Mouse (Mus musculus) limb, embryonic 13.5 days (tissue): ENCODE measurements around the gene Sv2c. TPM values are rescaled to one million over a fixed set of nuclear protein-coding genes. Genes with fewer than 3 reads are reported as not detected.
A peak's percentile ranks its signal among the peaks of the same experiment; 100 is the strongest.
"Not testable (repeated sequence)": the region's sequence is repeated elsewhere in the genome, so short reads cannot be mapped to it uniquely, and the experiment has no call there.

Experiments
- ATAC-seq: fragments of 200-750 bp; cut with Nextera tagmentation; 2 replicates; pipeline ENCODE4 v1.8.0; 2017; ENCODE audit warnings: low read depth, moderate number of reproducible peaks, moderate TSS enrichment; ENCODE audit not compliant: low FRiP score
- H3K27ac ChIP-seq: fragments of 300-500 bp; sonication (generic); 2 replicates; pipeline ENCODE4 v1.5.1; 2015; ENCODE audit warnings: inconsistent platforms, mild to moderate bottlenecking, moderate library complexity
- H3K27me3 ChIP-seq: fragments of 300-500 bp; sonication (generic); 2 replicates; pipeline ENCODE4 v1.6.1; 2015; ENCODE audit warnings: mild to moderate bottlenecking, inconsistent platforms
- H3K36me3 ChIP-seq: fragments of 300-500 bp; sonication (generic); 2 replicates; pipeline ENCODE4 v1.6.1; 2015; ENCODE audit warnings: inconsistent platforms, mild to moderate bottlenecking, moderate library complexity
- H3K4me1 ChIP-seq: fragments of 300-500 bp; sonication (generic); 2 replicates; pipeline ENCODE4 v1.6.1; 2015; ENCODE audit warnings: inconsistent platforms
- H3K4me2 ChIP-seq: fragments of 300-500 bp; sonication (generic); replicated peaks from 2 replicates; pipeline ENCODE4 v1.6.1; 2015; ENCODE audit warnings: inconsistent platforms, mild to moderate bottlenecking, moderate library complexity
- H3K4me3 ChIP-seq: fragments of 300-500 bp; sonication (generic); 2 replicates; pipeline ENCODE4 v1.5.1; 2015; ENCODE audit warnings: moderate library complexity, mild to moderate bottlenecking, inconsistent platforms
- H3K9ac ChIP-seq: fragments of 300-500 bp; sonication (generic); 2 replicates; pipeline ENCODE4 v1.6.1; 2015; ENCODE audit warnings: mild to moderate bottlenecking, inconsistent platforms
- H3K9me3 ChIP-seq: fragments of 300-500 bp; sonication (generic); 2 replicates; pipeline ENCODE4 v1.6.1; 2016; ENCODE audit warnings: inconsistent platforms
- WGBS: fragments of 180-500 bp; shearing (Covaris S2); methylation state at CpG from one replicate; pipeline ENCODE4 v1.1.7; 2015; 5-methylcytosine and 5-hydroxymethylcytosine counted together
- polyA plus RNA-seq: library from polyadenylated mRNA; unstranded; fragments of >200 nt; fragmentation: Nextera tagmentation; extraction: Ambion mirVana; gene quantifications from 2 replicates; pipeline ENCODE4 v1.2.1, GENCODE M21; 2015

Gene Sv2c
- polyA plus RNA-seq, 1 experiment from 2014 or later: 1.9 TPM

DNA sequence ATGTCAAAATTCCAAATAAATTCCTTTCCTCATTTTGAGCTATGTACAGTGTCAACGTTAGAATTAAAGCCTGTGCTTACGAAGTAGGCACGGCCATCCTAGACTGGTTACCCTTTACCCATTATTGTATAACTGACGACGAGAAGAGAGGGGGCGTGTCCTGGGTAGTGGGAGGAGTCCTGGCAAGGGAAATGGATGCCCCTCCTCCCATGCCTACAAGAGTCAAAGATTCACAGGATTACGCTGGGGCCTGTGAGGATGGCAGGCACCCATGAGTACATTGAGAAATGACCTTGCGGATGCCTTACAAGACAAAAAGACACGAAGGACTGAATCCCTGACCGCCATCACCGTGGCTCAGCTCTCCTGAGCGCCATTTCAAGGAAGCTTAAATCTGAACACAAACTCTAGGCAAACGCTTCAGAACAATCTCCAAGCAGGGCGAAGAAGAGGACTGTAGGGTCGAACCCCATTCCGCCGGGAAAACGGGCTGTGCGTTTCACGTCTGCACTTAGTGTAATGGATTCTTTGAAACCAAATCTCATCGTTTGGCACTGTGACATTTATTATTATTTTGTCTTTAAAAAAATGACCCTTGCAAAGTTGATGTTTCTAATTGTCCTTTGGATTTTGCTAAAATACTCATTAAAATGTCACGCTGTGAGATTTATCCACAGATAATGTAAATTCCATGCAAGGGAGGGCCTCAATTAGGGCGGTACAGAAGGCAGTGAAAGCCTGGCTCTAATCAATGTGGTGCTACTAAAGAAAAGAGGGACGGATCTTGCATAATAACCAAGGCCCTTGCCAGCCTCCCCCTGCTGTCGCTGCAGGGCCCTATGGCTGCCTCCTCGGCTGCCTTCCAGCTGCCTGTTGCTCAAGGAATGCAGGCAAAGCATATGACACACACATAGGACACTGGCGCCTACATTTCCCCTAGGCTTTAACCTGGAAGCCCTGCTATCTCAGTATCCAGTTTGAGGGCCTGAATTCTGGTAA is 137.4 kb downstream of the Sv2c start:
- ATAC-seq: no peak
- WGBS: 60% methylated on average over 27 of the region's 27 CpGs
- no peak overlapping the region for H3K9ac ChIP-seq
- no peaks in the 10 kb centered on the region for H3K9me3 ChIP-seq
- H3K4me2 ChIP-seq: no peak overlapping the region
- H3K4me3 ChIP-seq: no peak overlapping the region
- H3K27ac ChIP-seq: no peak overlapping the region
- peaks cover 29% of the 10 kb centered on the region for H3K4me1 ChIP-seq
- no peaks in the 10 kb centered on the region for H3K36me3 ChIP-seq
- no peaks in the 10 kb centered on the region for H3K27me3 ChIP-seq

GRCm38 (mm10) chr13:95988181-95988580 is 144.2 kb downstream of the Sv2c start:
- Histone ChIP-seq H3K9ac (no peak overlapping the region), H3K27ac (no peak overlapping the region), H3K4me1 (peaks cover 8% of the 10 kb centered on the region; the same call in 1 of the 2 replicates), H3K27me3 (no peaks in the 10 kb centered on the region), H3K9me3 (no peaks in the 10 kb centered on the region), H3K4me2 (no peak overlapping the region), H3K4me3 (no peak overlapping the region), H3K36me3 (no peaks in the 10 kb centered on the region)
- 82% methylated on average over 9 of the region's 9 CpGs for WGBS
- no peak for ATAC-seq

DNA sequence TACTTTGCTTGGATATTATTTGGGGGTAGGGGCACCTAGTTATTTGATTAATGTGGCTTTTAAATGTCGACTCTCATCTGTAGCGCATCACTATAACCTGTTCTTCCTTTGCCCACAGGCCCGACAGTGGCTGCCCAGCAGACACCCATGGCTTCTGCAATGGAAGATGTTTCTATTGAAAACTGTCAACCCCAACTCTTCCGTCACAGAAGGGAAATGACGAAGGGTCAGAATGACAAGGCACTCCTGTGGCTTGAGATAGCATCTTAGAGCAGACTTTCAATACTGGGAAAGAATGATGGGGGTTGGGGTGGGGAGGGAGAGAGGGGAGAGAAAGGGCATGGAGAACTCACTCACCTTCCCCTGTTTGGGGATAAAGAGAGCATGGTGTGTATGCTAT is 145.2 kb downstream of the Sv2c start:
- Histone ChIP-seq H3K4me2 (no peak overlapping the region), H3K27me3 (no peaks in the 10 kb centered on the region), H3K27ac (no peak overlapping the region), H3K36me3 (no peaks in the 10 kb centered on the region), H3K9ac (no peak overlapping the region), H3K9me3 (no peaks in the 10 kb centered on the region), H3K4me3 (no peak overlapping the region), H3K4me1 (peaks cover 8% of the 10 kb centered on the region; the same call in 1 of the 2 replicates)
- no peak for ATAC-seq
- 76% methylated on average over 5 of the region's 5 CpGs for WGBS

DNA sequence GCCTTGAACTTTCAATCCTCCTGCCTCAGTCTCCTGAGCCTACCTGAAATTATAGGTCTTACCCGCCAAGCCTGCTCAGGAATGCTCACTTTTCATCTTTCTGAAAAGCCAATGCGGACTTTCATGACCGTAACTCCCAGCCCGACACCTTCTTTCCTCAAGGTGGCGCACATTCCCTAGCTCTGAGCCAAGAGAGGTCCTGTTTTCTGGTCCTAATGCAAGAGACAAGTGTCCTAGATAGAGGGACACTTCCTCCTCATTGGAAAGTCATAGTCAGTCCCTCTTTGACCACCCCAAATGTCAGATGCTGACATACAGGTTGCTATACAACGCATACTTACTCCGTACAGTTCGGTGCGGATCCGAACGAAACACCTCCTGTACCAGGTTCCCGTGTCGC is 146.0 kb downstream of the Sv2c start:
- 68% methylated on average over 13 of the region's 13 CpGs for WGBS
- ATAC-seq: no peak
- Histone ChIP-seq H3K4me3 (no peak overlapping the region), H3K27me3 (no peaks in the 10 kb centered on the region), H3K4me2 (no peak overlapping the region), H3K9ac (no peak overlapping the region), H3K4me1 (peaks cover 5% of the 10 kb centered on the region; the same call in 1 of the 2 replicates), H3K27ac (no peak overlapping the region), H3K36me3 (no peaks in the 10 kb centered on the region), H3K9me3 (no peaks in the 10 kb centered on the region)

GRCm38 (mm10) chr13:95975225-95975624 is 157.2 kb downstream of the Sv2c start:
- Histone ChIP-seq H3K9ac (no peak overlapping the region), H3K27me3 (no peaks in the 10 kb centered on the region), H3K4me2 (no peak overlapping the region), H3K27ac (no peak overlapping the region), H3K4me1 (no peaks in the 10 kb centered on the region), H3K36me3 (no peaks in the 10 kb centered on the region), H3K4me3 (no peak overlapping the region), H3K9me3 (no peaks in the 10 kb centered on the region)
- no peak for ATAC-seq
- 74% methylated on average over 10 of the region's 10 CpGs for WGBS

DNA sequence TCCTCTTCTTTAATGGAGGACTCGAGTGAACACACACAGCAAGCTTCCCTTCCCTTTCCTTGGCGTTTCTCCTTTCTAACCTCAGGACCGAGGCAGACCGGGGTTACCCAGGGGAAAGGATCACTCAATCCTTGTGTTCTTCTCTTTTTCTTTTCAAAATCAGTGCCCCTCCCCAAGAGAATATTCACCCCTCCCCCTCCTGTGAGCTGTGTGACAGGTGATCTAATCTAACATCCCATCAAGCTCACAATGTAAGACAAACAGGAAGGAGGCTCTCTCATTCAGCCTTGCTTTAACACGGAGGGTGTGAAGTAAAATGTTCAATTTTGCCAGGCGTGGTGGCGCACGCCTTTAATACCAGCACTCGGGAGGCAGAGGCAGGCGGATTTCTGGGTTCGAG is 158.3 kb downstream of the Sv2c start:
- H3K4me1 ChIP-seq: no peaks in the 10 kb centered on the region
- H3K36me3 ChIP-seq: no peaks in the 10 kb centered on the region
- no peak overlapping the region for H3K4me3 ChIP-seq
- WGBS: 90% methylated on average over 11 of the region's 11 CpGs
- no peak overlapping the region for H3K9ac ChIP-seq
- no peak overlapping the region for H3K27ac ChIP-seq
- H3K9me3 ChIP-seq: no peaks in the 10 kb centered on the region
- no peak overlapping the region for H3K4me2 ChIP-seq
- no peaks in the 10 kb centered on the region for H3K27me3 ChIP-seq
- no peak for ATAC-seq

- Histone ChIP-seq H3K4me3 (no peak overlapping the region), H3K9ac (no peak overlapping the region), H3K4me2 (no peak overlapping the region), H3K27me3 (no peaks in the 10 kb centered on the region), H3K9me3 (no peaks in the 10 kb centered on the region), H3K4me1 (no peaks in the 10 kb centered on the region), H3K36me3 (no peaks in the 10 kb centered on the region), H3K27ac (no peak overlapping the region)
- 55% methylated on average over 11 of the region's 11 CpGs for WGBS
- ATAC-seq: peak; percentile 79
These were observed 158.9 kb downstream of the Sv2c start for GRCm38 (mm10) chr13:95973368-95973958.

DNA sequence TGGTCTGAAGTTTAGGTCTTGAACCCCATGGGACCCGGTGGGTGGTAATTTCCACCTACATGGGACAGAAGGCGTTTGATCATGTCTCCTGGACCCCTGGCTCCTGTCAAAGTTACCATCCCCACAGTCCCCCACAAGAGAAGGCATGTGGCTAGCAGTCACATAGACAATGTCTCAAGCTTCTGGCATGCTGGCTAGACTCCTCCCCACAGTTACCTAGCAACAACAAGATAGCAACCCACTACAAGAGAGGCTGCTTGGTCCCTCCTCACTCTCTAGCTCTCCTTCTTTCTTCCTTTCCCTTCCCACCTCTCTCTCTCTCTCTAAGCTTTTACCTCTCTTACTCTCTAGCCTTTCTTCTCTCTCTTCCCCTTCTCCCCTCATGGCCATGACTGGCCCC is 164.3 kb downstream of the Sv2c start:
- not testable (repeated sequence) for H3K36me3 ChIP-seq, ATAC-seq, H3K27me3 ChIP-seq, H3K9me3 ChIP-seq, H3K4me3 ChIP-seq, H3K27ac ChIP-seq, H3K4me2 ChIP-seq, H3K9ac ChIP-seq
- WGBS: 84% methylated on average over 2 of the region's 2 CpGs
- peaks cover 20% of the 10 kb centered on the region for H3K4me1 ChIP-seq

GRCm38 (mm10) chr13:95966791-95967190 is 165.6 kb downstream of the Sv2c start:
- H3K27ac ChIP-seq: no peak overlapping the region
- H3K9ac ChIP-seq: no peak overlapping the region
- H3K4me1 ChIP-seq: peaks cover 20% of the 10 kb centered on the region
- no peak overlapping the region for H3K4me2 ChIP-seq
- no peaks in the 10 kb centered on the region for H3K27me3 ChIP-seq
- 51% methylated on average over 6 of the region's 6 CpGs for WGBS
- H3K9me3 ChIP-seq: no peaks in the 10 kb centered on the region
- H3K4me3 ChIP-seq: no peak overlapping the region
- ATAC-seq: no peak
- no peaks in the 10 kb centered on the region for H3K36me3 ChIP-seq

- Histone ChIP-seq H3K36me3 (no peaks in the 10 kb centered on the region), H3K4me3 (no peak overlapping the region), H3K27me3 (0 out of 2 replicates have a peak, but pooled peaks cover 3% of the 10 kb centered on the region), H3K27ac (peak overlapping the region; percentile 22; the same call in 1 of the 2 replicates), H3K9me3 (no peaks in the 10 kb centered on the region), H3K4me1 (peaks cover 29% of the 10 kb centered on the region), H3K4me2 (no peak overlapping the region), H3K9ac (no peak overlapping the region)
- no peak for ATAC-seq
- WGBS: 50% methylated on average over 6 of the region's 6 CpGs
These were observed 166.8 kb downstream of the Sv2c start for GRCm38 (mm10) chr13:95965596-95965995.

DNA sequence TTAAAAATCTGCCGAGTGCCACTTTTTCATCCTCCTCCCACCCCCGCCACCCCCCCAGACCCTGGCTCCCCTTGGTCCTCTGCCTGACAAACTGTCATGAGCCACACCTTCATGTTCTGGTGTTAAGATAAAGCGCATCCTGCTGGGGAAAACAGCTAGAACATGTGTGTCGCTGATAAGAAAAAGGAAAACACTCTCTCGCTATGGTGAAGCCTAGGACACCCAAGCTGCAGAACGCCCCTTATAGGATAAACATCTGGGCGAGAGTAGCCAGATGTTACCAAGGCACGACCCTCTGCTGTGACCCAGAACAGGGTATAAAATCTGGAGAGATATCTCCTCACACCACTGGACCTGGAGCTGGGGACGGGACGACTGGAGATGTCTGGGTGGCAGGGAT is 167.2 kb downstream of the Sv2c start:
- peaks cover 33% of the 10 kb centered on the region for H3K4me1 ChIP-seq

DNA sequence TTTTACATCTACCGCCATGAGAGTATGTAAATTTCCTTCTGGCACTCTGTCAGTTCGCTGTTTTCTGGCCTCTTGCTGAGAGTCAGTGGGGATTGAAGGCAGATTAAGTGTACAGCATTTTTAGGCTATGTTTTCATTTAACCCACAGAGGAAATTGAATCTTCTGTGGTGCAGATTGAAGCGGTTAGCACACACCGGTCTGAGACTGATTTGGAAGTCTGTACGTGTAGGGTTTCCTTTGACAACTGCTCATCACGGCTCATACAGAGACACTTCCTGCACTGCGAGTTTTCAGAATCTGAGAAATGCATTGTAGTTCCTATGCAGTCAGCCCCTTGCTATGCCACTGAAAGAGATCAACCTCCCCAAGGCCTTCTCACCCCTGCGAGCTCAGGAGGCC is 168.2 kb downstream of the Sv2c start:
- peaks cover 41% of the 10 kb centered on the region for H3K4me1 ChIP-seq
- H3K9me3 ChIP-seq: no peaks in the 10 kb centered on the region
- no peak overlapping the region for H3K4me3 ChIP-seq
- 49% methylated on average over 8 of the region's 8 CpGs for WGBS
- 0 out of 2 replicates have a peak, but pooled peaks cover 3% of the 10 kb centered on the region for H3K27me3 ChIP-seq
- no peak overlapping the region for H3K4me2 ChIP-seq
- ATAC-seq: no peak
- H3K9ac ChIP-seq: no peak overlapping the region
- H3K36me3 ChIP-seq: no peaks in the 10 kb centered on the region
- H3K27ac ChIP-seq: no peak overlapping the region; the same call in 1 of the 2 replicates

More for the DNA sequence above, 167.2 kb downstream of the Sv2c start:
- WGBS: 67% methylated on average over 10 of the region's 10 CpGs
- Histone ChIP-seq H3K4me3 (no peak overlapping the region), H3K9ac (no peak overlapping the region), H3K4me2 (no peak overlapping the region), H3K27me3 (0 out of 2 replicates have a peak, but pooled peaks cover 3% of the 10 kb centered on the region), H3K36me3 (no peaks in the 10 kb centered on the region), H3K9me3 (no peaks in the 10 kb centered on the region), H3K27ac (0 out of 2 replicates have a peak overlapping the region, but pooled peaks have one; percentile 22)
- ATAC-seq: no peak
